Mouse (Mus musculus) gastrocnemius, adult 18-20 months (tissue): ENCODE data around the gene Csmd2. TPM values are rescaled to one million over a fixed set of nuclear protein-coding genes. Genes with fewer than 3 reads are reported as not detected.

Source experiments
- DNase-seq: peaks from one replicate; pipeline ENCODE4 v3.0.0; 2021; ENCODE audit warnings: low spot score
- total RNA-seq, 2 experiments: library from RNA; stranded (reverse); gene quantifications; 2 replicates each; pipeline ENCODE4 v1.2.3; 2021

The Csmd2 gene
- total RNA-seq, 2 experiments from 2014 or later, result not detected

GRCm38 (mm10) chr4:128326755-128327154 is 339.1 kb downstream of the Csmd2 start:
- no peak for DNase-seq

GRCm38 (mm10) chr4:128327421-128327820 is 339.8 kb downstream of the Csmd2 start:
- DNase-seq, result no peak

GRCm38 (mm10) chr4:128330519-128330918 is 342.9 kb downstream of the Csmd2 start:
- DNase-seq, result no peak

- no peak for DNase-seq
These were observed 352.8 kb downstream of the Csmd2 start for GRCm38 (mm10) chr4:128340457-128340856.

GRCm38 (mm10) chr4:128341315-128341714 is 353.7 kb downstream of the Csmd2 start:
- no peak for DNase-seq

- no peak for DNase-seq
These were observed 354.6 kb downstream of the Csmd2 start for GRCm38 (mm10) chr4:128342208-128342607.

GRCm38 (mm10) chr4:128358751-128359150 is 371.1 kb downstream of the Csmd2 start:
- no peak for DNase-seq

GRCm38 (mm10) chr4:128365851-128366250 is 378.2 kb downstream of the Csmd2 start:
- DNase-seq, result no peak

- DNase-seq, result no peak
These were observed 380.4 kb downstream of the Csmd2 start for GRCm38 (mm10) chr4:128368088-128368487.

- DNase-seq, result no peak
These were observed 384.1 kb downstream of the Csmd2 start for GRCm38 (mm10) chr4:128371766-128372165.

- DNase-seq, result no peak
These were observed 385.5 kb downstream of the Csmd2 start for GRCm38 (mm10) chr4:128373196-128373595.

- DNase-seq, result no peak
These were observed 386.4 kb downstream of the Csmd2 start for GRCm38 (mm10) chr4:128374051-128374450.

GRCm38 (mm10) chr4:128378946-128379345 is 391.3 kb downstream of the Csmd2 start:
- DNase-seq, result no peak

GRCm38 (mm10) chr4:128381331-128381730 is 393.7 kb downstream of the Csmd2 start:
- no peak for DNase-seq

GRCm38 (mm10) chr4:128383800-128384199 is 396.1 kb downstream of the Csmd2 start:
- DNase-seq, result no peak

- DNase-seq, result no peak
These were observed 403.8 kb downstream of the Csmd2 start for GRCm38 (mm10) chr4:128391484-128391883.

GRCm38 (mm10) chr4:128392279-128392678 is 404.6 kb downstream of the Csmd2 start:
- no peak for DNase-seq

- no peak for DNase-seq
These were observed 406.2 kb downstream of the Csmd2 start for GRCm38 (mm10) chr4:128393864-128394263.

GRCm38 (mm10) chr4:128396616-128397015 is 409.0 kb downstream of the Csmd2 start:
- no peak for DNase-seq

GRCm38 (mm10) chr4:128397804-128398203 is 410.1 kb downstream of the Csmd2 start:
- DNase-seq, result no peak

GRCm38 (mm10) chr4:128398948-128399347 is 411.3 kb downstream of the Csmd2 start:
- DNase-seq, result no peak

- DNase-seq, result no peak
These were observed 412.4 kb downstream of the Csmd2 start for GRCm38 (mm10) chr4:128400016-128400415.

- no peak for DNase-seq
These were observed 413.9 kb downstream of the Csmd2 start for GRCm38 (mm10) chr4:128401591-128401990.

GRCm38 (mm10) chr4:128402706-128403105 is 415.0 kb downstream of the Csmd2 start:
- no peak for DNase-seq
